Mouse (Mus musculus) heart, adult 9 months (tissue): ENCODE measurements at regions not wholly inside any gene's neighbourhood (a gene's known extent, or its start where the extent isn't known, plus 50 kb on each side); places are given as distances from the start of the nearest gene placed in this dataset.

ENCODE experiments used
- DNase-seq, 2 experiments: peaks; one replicate each; pipeline ENCODE4 v3.0.0; 2022; ENCODE audit warnings: low spot score in 2 of 2

- DNase-seq, result peak; percentile 63 to 73
These were observed 357.6 kb downstream of the Sorl1 start for GRCm38 (mm10) chr9:41766533-41766920.

- no peak for DNase-seq
These were observed 358.1 kb downstream of the Sorl1 start for GRCm38 (mm10) chr9:41765816-41766532.

- DNase-seq, result no peak
These were observed 363.0 kb downstream of the Sorl1 start for GRCm38 (mm10) chr9:41761050-41761576.

GRCm38 (mm10) chr9:41754434-41755002 lies 369.6 kb downstream of the Sorl1 start:
- no peak for DNase-seq

- no peak for DNase-seq
These were observed 378.0 kb downstream of the Sorl1 start for GRCm38 (mm10) chr9:41745979-41746647.

GRCm38 (mm10) chr9:41741500-41741899 lies 382.6 kb downstream of the Sorl1 start:
- no peak for DNase-seq

- DNase-seq, result no peak
These were observed 383.6 kb downstream of the Sorl1 start for GRCm38 (mm10) chr9:41740536-41740935.

- no peak for DNase-seq
These were observed 386.4 kb downstream of the Sorl1 start for GRCm38 (mm10) chr9:41737671-41738070.

GRCm38 (mm10) chr9:41736881-41737280 lies 387.2 kb downstream of the Sorl1 start:
- no peak for DNase-seq

- no peak for DNase-seq
These were observed 387.8 kb downstream of the Sorl1 start for GRCm38 (mm10) chr9:41736234-41736859.

- DNase-seq, result peak; percentile 11 to 32
These were observed 388.5 kb downstream of the Sorl1 start for GRCm38 (mm10) chr9:41735448-41736233.

GRCm38 (mm10) chr9:41734925-41735447 lies 389.1 kb downstream of the Sorl1 start:
- DNase-seq, result no peak

GRCm38 (mm10) chr9:41721609-41722008 lies 402.5 kb downstream of the Sorl1 start:
- DNase-seq, result peak in 1 of 2 experiments; percentile 7

GRCm38 (mm10) chr9:41715231-41715630 lies 408.9 kb downstream of the Sorl1 start:
- DNase-seq, result peak; percentile 42 to 60

GRCm38 (mm10) chr9:41705972-41706371 lies 418.1 kb downstream of the Sorl1 start:
- no peak for DNase-seq

- no peak for DNase-seq
These were observed 418.6 kb downstream of the Sorl1 start for GRCm38 (mm10) chr9:41705461-41705903.

- DNase-seq, result no peak
These were observed 421.0 kb downstream of the Sorl1 start for GRCm38 (mm10) chr9:41703091-41703490.

GRCm38 (mm10) chr9:41700683-41701082 lies 423.4 kb downstream of the Sorl1 start:
- no peak for DNase-seq

- no peak for DNase-seq
These were observed 425.1 kb downstream of the Sorl1 start for GRCm38 (mm10) chr9:41699031-41699430.

- DNase-seq, result no peak
These were observed 426.3 kb downstream of the Sorl1 start for GRCm38 (mm10) chr9:41697611-41698467.
